Mouse (Mus musculus) gastrocnemius, adult 8-10 months (tissue): Measurements from ENCODE around the gene Smim12. TPM values are rescaled to one million over a fixed set of nuclear protein-coding genes. Genes with fewer than 3 reads are reported as not detected.

Experiments
- total RNA-seq, 4 experiments: library from RNA; stranded (reverse); gene quantifications; 2 replicates each; pipeline ENCODE4 v1.2.4; 2022

The Smim12 gene
- total RNA-seq, 4 experiments from 2014 or later = 35.4 to 41.1 (median 39.3) TPM

Other genes with a start within 250 kb of the Smim12 start
- gene Sfpq, start 222.5 kb upstream of the Smim12 start, total RNA-seq = 10 to 100 TPM; 30.0 to 47.7 (median 40.3) TPM
- 1 to 10 TPM; 4.4 to 7.8 (median 7.2) TPM for gene Zmym1, start 182.6 kb upstream of the Smim12 start, total RNA-seq
- 1 to 10 TPM; 4.4 to 5.0 (median 4.7) TPM for gene Zmym6, start 166.4 kb upstream of the Smim12 start, total RNA-seq
- 1 to 10 TPM in 3 of 4 experiments, under 1 TPM in 1; 0.70 to 1.2 (median 1.0) TPM for gene Tmem35b, start 120.1 kb upstream of the Smim12 start, total RNA-seq
- under 1 TPM in 3 of 4 experiments, not detected in 1; 0.11 to 0.15 (median 0.13) TPM for gene Dlgap3, start 74.6 kb upstream of the Smim12 start, total RNA-seq
- 1 to 10 TPM; 1.8 to 4.2 (median 2.3) TPM for gene Gja4, start 70.3 kb downstream of the Smim12 start, total RNA-seq
- not detected for gene Gjb3, start 87.1 kb downstream of the Smim12 start, total RNA-seq
- not detected for gene Gjb4, start 110.3 kb downstream of the Smim12 start, total RNA-seq
- gene Gjb5, start 114.4 kb downstream of the Smim12 start, total RNA-seq = not detected